In the genomic region with DNA sequence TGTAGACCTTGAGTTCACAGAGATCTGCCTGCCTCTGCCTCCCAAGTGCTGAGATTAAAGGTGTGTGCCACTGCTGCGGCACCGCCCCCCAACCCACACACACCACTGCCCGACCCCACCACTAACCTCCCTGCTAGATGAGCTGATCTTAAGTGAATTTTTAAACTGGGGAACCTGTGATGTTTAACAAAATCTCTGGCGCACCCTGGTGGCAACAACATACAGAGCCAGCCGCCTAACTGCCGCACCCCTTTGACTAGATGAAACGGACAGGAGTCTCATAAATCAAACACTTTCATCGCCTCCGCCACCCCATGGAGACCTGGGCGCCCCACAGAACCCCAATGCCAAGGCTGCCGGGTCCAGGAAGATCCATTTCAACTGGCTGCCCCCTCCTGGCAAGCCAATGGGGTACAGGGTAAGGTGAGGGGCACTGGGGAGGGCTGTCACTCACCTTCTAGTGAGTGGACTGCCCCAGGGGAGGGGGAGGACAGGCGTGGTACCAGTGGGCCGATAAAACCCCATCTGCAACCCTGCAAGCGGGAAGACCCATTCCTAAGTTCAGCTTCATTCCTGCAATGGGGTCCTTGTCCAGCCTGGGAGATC, we compare ENCODE assay signal across 8 mouse cellular contexts. TPM values are rescaled to one million over a fixed set of nuclear protein-coding genes. Genes with fewer than 3 reads are reported as not detected.
A peak's percentile ranks its signal among the peaks of the same experiment; 100 is the strongest.
DNase-seq lines count a peak whose midpoint lies in the region; ATAC-seq and TF ChIP-seq lines count a peak whose summit lies in the region.

No protein-coding gene starts in this region.

- H3K4me1 ChIP-seq in midbrain, embryonic 10.5 days = peaks cover 26% of the 10 kb centered on the region
- peaks cover 10% of the 10 kb centered on the region; the same call in 1 of the 2 replicates for H3K4me1 ChIP-seq in midbrain, embryonic 15.5 days
- H3K4me1 ChIP-seq in forebrain, postnatal 0 days (ENCODE audit: insufficient read depth) = no peaks in the 10 kb centered on the region
- H3K4me1 ChIP-seq in hindbrain, embryonic 15.5 days (replicated peaks) = peaks cover 6% of the 10 kb centered on the region
- H3K4me1 ChIP-seq in midbrain, embryonic 13.5 days (replicated peaks) = peaks cover 9% of the 10 kb centered on the region
- peaks cover 6% of the 10 kb centered on the region; the same call in 1 of the 2 replicates for H3K4me1 ChIP-seq in stomach, embryonic 16.5 days (ENCODE audit: control insufficient read depth, insufficient read depth, low read length)

- no peak for ATAC-seq in midbrain, embryonic 15.5 days (replicated peaks)
- ATAC-seq in forebrain, postnatal 0 days = peak; percentile 53
- peak; percentile 16; the same call in 1 of the 2 replicates for ATAC-seq in hindbrain, embryonic 15.5 days (ENCODE audit: low FRiP score, low read depth)
- ATAC-seq in midbrain, embryonic 13.5 days = no peak
- ATAC-seq in stomach, embryonic 16.5 days (ENCODE audit: insufficient read depth, low FRiP score) = no peak

- H3K27ac ChIP-seq in midbrain, embryonic 10.5 days (replicated peaks) = 0 out of 2 replicates have a peak overlapping the region, but pooled peaks have one; percentile 42
- no peak overlapping the region for H3K27ac ChIP-seq in midbrain, embryonic 15.5 days
- no peak overlapping the region for H3K27ac ChIP-seq in forebrain, postnatal 0 days (ENCODE audit: low read depth, low read length)
- H3K27ac ChIP-seq in hindbrain, embryonic 15.5 days (replicated peaks) = no peak overlapping the region
- no peak overlapping the region for H3K27ac ChIP-seq in midbrain, embryonic 13.5 days
- H3K27ac ChIP-seq in stomach, embryonic 16.5 days (ENCODE audit: low read length) = no peak overlapping the region

- H3K4me3 ChIP-seq in midbrain, embryonic 10.5 days = no peak overlapping the region
- no peak overlapping the region for H3K4me3 ChIP-seq in midbrain, embryonic 15.5 days
- no peak overlapping the region for H3K4me3 ChIP-seq in forebrain, postnatal 0 days (ENCODE audit: low read depth, low read length)
- H3K4me3 ChIP-seq in hindbrain, embryonic 15.5 days = no peak overlapping the region
- H3K4me3 ChIP-seq in midbrain, embryonic 13.5 days (replicated peaks) = no peak overlapping the region
- no peak overlapping the region for H3K4me3 ChIP-seq in stomach, embryonic 16.5 days (replicated peaks; ENCODE audit: low read length)

- H3K4me2 ChIP-seq in midbrain, embryonic 15.5 days = no peak overlapping the region
- no peak overlapping the region for H3K4me2 ChIP-seq in forebrain, postnatal 0 days (ENCODE audit: low read depth)
- H3K4me2 ChIP-seq in hindbrain, embryonic 15.5 days = no peak overlapping the region
- H3K4me2 ChIP-seq in midbrain, embryonic 13.5 days (replicated peaks) = 0 out of 2 replicates have a peak overlapping the region, but pooled peaks have one; percentile 9
- no peak overlapping the region for H3K4me2 ChIP-seq in stomach, embryonic 16.5 days (ENCODE audit: low read depth, low read length)

- TF ChIP-seq CTCF in forebrain, postnatal 0 days (IDR thresholded peaks at IDR 0.05; ENCODE audit: low read depth) = peak; percentile 75

- peak; percentile 70 for DNase-seq in midbrain, embryonic 10.5 days (ENCODE audit: low spot score)
- peak; percentile 78 for DNase-seq in c-Kit-positive CD71-negative TER-119-negative erythroid progenitor cells, embryonic 14.5 days (ENCODE audit: low read depth)
- peak; percentile 84 for DNase-seq in forebrain, postnatal 0 days
- peak; percentile 74 to 75 for DNase-seq in left cerebral cortex, postnatal 25 days (ENCODE audit: low spot score in 2 of 2)

- peaks cover 28% of the 10 kb centered on the region for H3K27me3 ChIP-seq in midbrain, embryonic 10.5 days (ENCODE audit: low read depth, poor library complexity, severe bottlenecking)
- H3K27me3 ChIP-seq in midbrain, embryonic 15.5 days (replicated peaks) = 0 out of 2 replicates have a peak, but pooled peaks cover 8% of the 10 kb centered on the region
- no peaks in the 10 kb centered on the region for H3K27me3 ChIP-seq in forebrain, postnatal 0 days (ENCODE audit: insufficient read depth, low read length)
- no peaks in the 10 kb centered on the region for H3K27me3 ChIP-seq in hindbrain, embryonic 15.5 days
- H3K27me3 ChIP-seq in midbrain, embryonic 13.5 days = peaks cover 3% of the 10 kb centered on the region; the same call in 1 of the 2 replicates
- no peaks in the 10 kb centered on the region for H3K27me3 ChIP-seq in stomach, embryonic 16.5 days (ENCODE audit: control insufficient read depth, insufficient read depth, low read length)

- no peaks in the 10 kb centered on the region for H3K9me3 ChIP-seq in midbrain, embryonic 10.5 days (replicated peaks)
- no peaks in the 10 kb centered on the region for H3K9me3 ChIP-seq in midbrain, embryonic 15.5 days
- no peaks in the 10 kb centered on the region for H3K9me3 ChIP-seq in forebrain, postnatal 0 days (ENCODE audit: low read length)
- no peaks in the 10 kb centered on the region for H3K9me3 ChIP-seq in hindbrain, embryonic 15.5 days
- H3K9me3 ChIP-seq in midbrain, embryonic 13.5 days = no peaks in the 10 kb centered on the region
- no peaks in the 10 kb centered on the region for H3K9me3 ChIP-seq in stomach, embryonic 16.5 days (replicated peaks; ENCODE audit: control insufficient read depth, low read length)

- intact Hi-C loops in left cerebral cortex, postnatal 25 days (cut with DNase I) = loop anchor here (2.0 kb wide), 1 partner anchor 61 kb away; no protein-coding TSS in a partner anchor

- H3K9ac ChIP-seq in midbrain, embryonic 15.5 days = no peak overlapping the region
- H3K9ac ChIP-seq in forebrain, postnatal 0 days = no peak overlapping the region
- H3K9ac ChIP-seq in hindbrain, embryonic 15.5 days = no peak overlapping the region
- H3K9ac ChIP-seq in midbrain, embryonic 13.5 days (replicated peaks) = no peak overlapping the region
- 0 out of 2 replicates have a peak overlapping the region, but pooled peaks have one; percentile 23 for H3K9ac ChIP-seq in stomach, embryonic 16.5 days (ENCODE audit: low read length)

- H3K36me3 ChIP-seq in midbrain, embryonic 10.5 days = no peaks in the 10 kb centered on the region
- H3K36me3 ChIP-seq in midbrain, embryonic 15.5 days (replicated peaks) = no peaks in the 10 kb centered on the region
- no peaks in the 10 kb centered on the region for H3K36me3 ChIP-seq in forebrain, postnatal 0 days (ENCODE audit: insufficient read depth)
- no peaks in the 10 kb centered on the region for H3K36me3 ChIP-seq in hindbrain, embryonic 15.5 days
- no peaks in the 10 kb centered on the region for H3K36me3 ChIP-seq in midbrain, embryonic 13.5 days
- H3K36me3 ChIP-seq in stomach, embryonic 16.5 days (ENCODE audit: control insufficient read depth, insufficient read depth, low read length) = no peaks in the 10 kb centered on the region

- 25% methylated on average over 14 of the region's 14 CpGs for WGBS in midbrain, embryonic 10.5 days
- 20% methylated on average over 14 of the region's 14 CpGs for WGBS in midbrain, embryonic 15.5 days
- 20% methylated on average over 14 of the region's 14 CpGs for WGBS in forebrain, postnatal 0 days
- 17% methylated on average over 14 of the region's 14 CpGs for WGBS in hindbrain, embryonic 15.5 days
- WGBS in midbrain, embryonic 13.5 days = 18% methylated on average over 14 of the region's 14 CpGs
- 13% methylated on average over 14 of the region's 14 CpGs for WGBS in stomach, embryonic 16.5 days

RNA-seq across cellular contexts. Expression of a gene that starts 12.9 kb away (rescaled TPM):
- 161 and 210 TPM in 2 replicates for polyA plus RNA-seq in midbrain, embryonic 10.5 days (2016; fragmentation: Nextera tagmentation; extraction: Ambion mirVana)
- 53.2 and 58.5 TPM in 2 replicates for polyA plus RNA-seq in midbrain, embryonic 15.5 days (2015; fragmentation: Nextera tagmentation; extraction: Ambion mirVana)
- 42.6 and 52.2 TPM in 2 replicates for total RNA-seq in forebrain, postnatal 0 days (2014; rRNA removed)
- polyA plus RNA-seq in forebrain, postnatal 0 days (2015; fragmentation: Nextera tagmentation; extraction: Ambion mirVana) = 61.1 and 66.4 TPM in 2 replicates
- polyA plus RNA-seq in hindbrain, embryonic 15.5 days (2015; fragmentation: Nextera tagmentation; extraction: Ambion mirVana) = 62.5 and 70.9 TPM in 2 replicates
- total RNA-seq in left cerebral cortex, postnatal 25 days (2021) = 10 to 100 TPM; 14.7 to 18.7 TPM
- 49.2 and 58.9 TPM in 2 replicates for polyA plus RNA-seq in midbrain, embryonic 13.5 days (2015; fragmentation: Nextera tagmentation; extraction: Ambion mirVana)
- 186 and 187 TPM in 2 replicates for polyA plus RNA-seq in stomach, embryonic 16.5 days (2015; fragmentation: Nextera tagmentation; extraction: Ambion mirVana)

RNA-seq across cellular contexts. Expression of a gene that starts 25.1 kb away (rescaled TPM):
- 0.63 and 0.67 TPM in 2 replicates for polyA plus RNA-seq in midbrain, embryonic 10.5 days (2016; fragmentation: Nextera tagmentation; extraction: Ambion mirVana)
- 0.79 and 0.94 TPM in 2 replicates for polyA plus RNA-seq in midbrain, embryonic 15.5 days (2015; fragmentation: Nextera tagmentation; extraction: Ambion mirVana)
- 0.46 and 1.1 TPM in 2 replicates for total RNA-seq in forebrain, postnatal 0 days (2014; rRNA removed)
- polyA plus RNA-seq in forebrain, postnatal 0 days (2015; fragmentation: Nextera tagmentation; extraction: Ambion mirVana) = 0.93 and 1.3 TPM in 2 replicates
- 1.7 and 1.9 TPM in 2 replicates for polyA plus RNA-seq in hindbrain, embryonic 15.5 days (2015; fragmentation: Nextera tagmentation; extraction: Ambion mirVana)
- total RNA-seq in left cerebral cortex, postnatal 25 days (2021) = 1 to 10 TPM; 3.7 to 6.6 TPM
- 0.15 and 0.43 TPM in 2 replicates for polyA plus RNA-seq in midbrain, embryonic 13.5 days (2015; fragmentation: Nextera tagmentation; extraction: Ambion mirVana)
- 18.9 and 24.4 TPM in 2 replicates for polyA plus RNA-seq in stomach, embryonic 16.5 days (2015; fragmentation: Nextera tagmentation; extraction: Ambion mirVana)

RNA-seq across cellular contexts. Expression of a gene that starts 28.1 kb away (rescaled TPM):
- polyA plus RNA-seq in midbrain, embryonic 10.5 days (2016; fragmentation: Nextera tagmentation; extraction: Ambion mirVana) = 1,512 and 1,693 TPM in 2 replicates
- polyA plus RNA-seq in midbrain, embryonic 15.5 days (2015; fragmentation: Nextera tagmentation; extraction: Ambion mirVana) = 2,073 and 2,119 TPM in 2 replicates
- total RNA-seq in forebrain, postnatal 0 days (2014; rRNA removed) = 730 and 936 TPM in 2 replicates
- polyA plus RNA-seq in forebrain, postnatal 0 days (2015; fragmentation: Nextera tagmentation; extraction: Ambion mirVana) = 2,422 and 2,718 TPM in 2 replicates
- 1,686 and 1,716 TPM in 2 replicates for polyA plus RNA-seq in hindbrain, embryonic 15.5 days (2015; fragmentation: Nextera tagmentation; extraction: Ambion mirVana)
- total RNA-seq in left cerebral cortex, postnatal 25 days (2021) = 100 to 1,000 TPM; 225 to 260 TPM
- polyA plus RNA-seq in midbrain, embryonic 13.5 days (2015; fragmentation: Nextera tagmentation; extraction: Ambion mirVana) = 2,611 and 2,977 TPM in 2 replicates
- polyA plus RNA-seq in stomach, embryonic 16.5 days (2015; fragmentation: Nextera tagmentation; extraction: Ambion mirVana) = 1,496 and 1,592 TPM in 2 replicates

RNA-seq across cellular contexts. Expression of a gene that starts 30.5 kb away (rescaled TPM):
- polyA plus RNA-seq in midbrain, embryonic 10.5 days (2016; fragmentation: Nextera tagmentation; extraction: Ambion mirVana) = 46.4 and 52.2 TPM in 2 replicates
- polyA plus RNA-seq in midbrain, embryonic 15.5 days (2015; fragmentation: Nextera tagmentation; extraction: Ambion mirVana) = 39.7 and 40.7 TPM in 2 replicates
- total RNA-seq in forebrain, postnatal 0 days (2014; rRNA removed) = 38.9 and 43.8 TPM in 2 replicates
- 18.7 and 22.5 TPM in 2 replicates for polyA plus RNA-seq in forebrain, postnatal 0 days (2015; fragmentation: Nextera tagmentation; extraction: Ambion mirVana)
- 32.1 and 37.0 TPM in 2 replicates for polyA plus RNA-seq in hindbrain, embryonic 15.5 days (2015; fragmentation: Nextera tagmentation; extraction: Ambion mirVana)
- 10 to 100 TPM; 20.7 to 21.7 TPM for total RNA-seq in left cerebral cortex, postnatal 25 days (2021)
- polyA plus RNA-seq in midbrain, embryonic 13.5 days (2015; fragmentation: Nextera tagmentation; extraction: Ambion mirVana) = 41.1 and 43.7 TPM in 2 replicates
- polyA plus RNA-seq in stomach, embryonic 16.5 days (2015; fragmentation: Nextera tagmentation; extraction: Ambion mirVana) = 26.4 and 26.9 TPM in 2 replicates

Comparison
In these comparisons a context has a peak if more than half of its experiments do, and no peak if none do; other contexts are left out.
1. ATAC-seq: peak in forebrain, postnatal 0 days (single experiment) and hindbrain, embryonic 15.5 days (single experiment); none in midbrain, embryonic 15.5 days (single experiment), midbrain, embryonic 13.5 days (single experiment) and stomach, embryonic 16.5 days (single experiment).
2. Peak in every context shown above with its lines, with median percentiles within 50 percentile points of each other: DNase-seq.